Mouse (Mus musculus): ENCODE measurements around the gene Ndufs2.

The Ndufs2 gene

DNA sequence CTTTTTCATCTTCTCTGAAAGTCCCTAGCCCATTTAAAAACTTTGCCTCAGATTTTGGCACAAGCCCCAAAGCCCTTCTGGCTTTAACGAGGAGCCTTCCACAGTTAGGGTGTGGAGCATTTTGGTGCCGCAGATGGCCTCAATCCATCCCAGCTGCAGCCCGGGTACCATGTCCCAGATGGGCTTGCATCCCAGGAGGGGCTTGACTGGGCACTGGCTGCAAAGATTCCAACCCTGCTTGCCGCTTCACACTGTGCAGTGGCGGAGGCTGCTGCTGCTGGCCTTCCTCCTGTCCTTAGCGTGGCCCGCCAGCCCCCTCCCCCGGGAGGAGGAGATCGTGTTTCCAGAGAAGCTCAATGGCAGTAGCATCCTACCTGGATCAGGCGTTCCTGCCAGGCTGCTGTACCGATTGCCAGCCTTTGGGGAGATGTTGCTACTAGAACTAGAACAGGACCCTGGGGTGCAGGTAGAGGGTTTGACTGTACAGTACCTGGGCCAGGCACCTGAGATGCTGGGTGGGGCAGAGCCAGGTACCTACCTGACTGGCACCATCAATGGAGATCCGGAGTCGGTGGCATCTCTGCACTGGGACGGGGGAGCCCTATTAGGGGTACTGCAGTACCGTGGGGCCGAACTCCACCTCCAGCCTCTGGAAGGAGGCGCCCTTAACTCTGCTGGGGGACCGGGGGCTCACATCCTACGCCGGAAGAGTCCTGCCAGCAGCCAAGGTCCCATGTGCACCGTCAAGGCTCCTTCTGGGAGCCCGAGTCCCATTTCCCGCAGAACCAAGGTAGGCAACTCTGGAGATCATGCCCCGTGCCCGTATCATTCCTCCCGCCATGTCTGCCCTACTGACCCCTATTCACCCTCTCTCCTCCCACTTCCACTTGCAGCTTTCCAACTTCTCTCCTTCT lies at the start of gene Ndufs2:
Ndufs2 (minus strand) TSS at position 709 of the 914 bp plus-strand sequence.
- DNase-seq: peak; percentile 47 to 50

DNA sequence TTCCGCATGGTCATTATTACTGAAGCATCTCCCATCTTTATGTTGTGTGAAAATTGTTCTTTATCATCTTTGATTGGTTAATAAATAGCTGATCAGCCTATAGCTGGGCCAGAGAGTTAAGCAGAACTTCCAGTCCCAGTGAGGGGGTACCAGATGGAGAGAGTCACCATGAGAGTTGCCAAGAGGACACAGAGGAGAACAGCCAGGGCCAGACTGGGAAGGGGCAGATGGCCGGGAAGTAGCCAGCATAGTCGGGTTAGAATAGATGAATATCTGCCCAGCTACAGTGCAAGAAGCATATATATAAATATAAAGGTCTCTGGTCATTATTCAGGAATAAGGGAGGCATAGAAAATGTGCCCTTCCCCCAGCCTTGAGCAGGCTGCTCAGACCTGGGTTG lies 47.0 kb upstream of the Ndufs2 start:
- no peak for DNase-seq

DNA sequence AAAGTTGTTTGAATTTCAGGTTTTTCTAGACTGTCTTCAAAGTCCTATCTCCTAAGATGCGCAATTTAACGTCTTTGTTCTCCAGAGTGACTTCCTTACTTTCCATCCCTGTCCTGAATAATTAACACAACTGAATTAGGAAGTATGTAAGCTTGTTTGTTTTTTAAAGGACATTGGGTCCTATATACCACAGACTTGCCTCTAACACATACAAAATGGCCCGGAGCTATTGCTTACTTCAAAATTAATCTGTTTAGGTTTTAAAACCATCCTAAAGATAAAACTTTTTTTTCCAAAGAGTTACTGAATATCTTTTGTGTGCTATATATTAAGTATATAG lies 43.8 kb upstream of the Ndufs2 start:
- DNase-seq: no peak

DNA sequence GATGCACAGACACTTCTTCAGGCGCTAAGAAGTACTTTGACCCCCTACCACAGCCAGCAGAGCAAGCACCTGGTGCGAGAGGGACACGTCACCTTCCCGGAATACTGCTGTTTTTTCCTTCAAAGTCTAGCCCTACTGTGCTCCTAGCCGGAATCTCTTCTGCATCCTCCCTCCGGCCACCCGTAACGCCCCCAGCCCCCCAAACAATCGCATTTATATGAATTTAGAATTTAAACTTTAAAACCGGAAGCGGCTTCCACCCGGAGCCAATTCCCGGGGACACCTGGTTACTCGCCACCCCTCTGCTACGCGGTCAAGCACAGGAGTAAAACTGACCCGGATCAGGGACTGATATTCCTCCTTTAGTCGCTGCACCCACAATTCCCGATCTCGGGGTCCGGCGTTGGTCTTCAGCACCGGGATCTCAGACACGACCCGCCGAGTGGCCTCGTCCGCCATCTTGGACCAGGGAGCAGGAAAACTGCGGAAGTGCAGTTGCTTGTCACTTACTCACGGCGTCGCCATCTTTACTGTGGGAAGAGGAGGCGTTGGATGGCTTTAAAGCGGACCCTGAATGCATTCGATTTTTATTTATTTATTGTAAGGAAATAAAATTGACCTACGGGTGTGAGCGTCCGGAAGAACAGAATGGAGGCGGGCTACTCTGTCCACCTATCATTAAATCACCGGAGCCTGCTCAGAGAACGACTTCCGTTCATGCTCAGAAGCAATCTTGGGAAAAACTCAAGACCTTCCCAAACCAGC lies 43.3 kb upstream of the Ndufs2 start, which contains the start of gene Ufc1:
Ufc1 (minus strand) TSS at position 727 of the 765 bp plus-strand sequence.
- DNase-seq: peak; percentile 85 to 88

DNA sequence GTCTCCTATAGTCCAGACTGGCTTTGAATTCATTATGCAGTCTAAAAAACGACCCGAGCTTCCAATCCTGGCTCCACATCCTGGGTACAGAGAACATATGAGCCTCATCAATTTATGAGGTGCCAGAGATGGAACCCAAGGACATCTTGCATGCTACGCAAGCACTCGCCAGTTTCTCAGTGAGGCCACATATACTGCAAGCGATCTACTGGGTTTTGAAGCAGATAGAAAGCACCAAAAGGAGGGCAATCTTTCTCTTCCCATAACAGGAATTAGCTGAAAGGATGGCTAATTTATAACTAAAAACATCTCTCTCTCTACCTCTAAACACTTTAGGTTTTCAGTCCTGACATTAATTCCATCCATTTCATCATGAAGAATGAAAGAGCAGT lies 42.7 kb upstream of the Ndufs2 start:
- no peak for DNase-seq

DNA sequence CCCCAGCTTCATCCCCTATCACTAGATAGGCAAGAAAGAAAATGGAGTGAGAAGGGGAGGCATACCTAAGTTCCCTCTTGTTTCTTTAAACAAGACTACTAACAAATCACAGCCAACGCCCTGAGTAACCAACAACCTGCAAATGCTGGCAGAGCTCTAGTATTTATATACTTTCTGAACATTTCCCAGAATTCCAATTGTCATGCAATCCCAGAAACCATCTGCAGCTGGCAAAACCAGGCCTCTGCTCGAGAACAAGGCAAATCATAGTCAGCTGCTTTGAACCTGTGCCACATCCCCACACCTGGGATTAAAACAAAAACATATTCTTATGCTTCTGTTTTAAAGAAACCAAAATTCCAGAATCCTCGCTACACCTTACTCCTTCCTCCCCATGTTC lies 42.2 kb upstream of the Ndufs2 start:
- no peak for DNase-seq

DNA sequence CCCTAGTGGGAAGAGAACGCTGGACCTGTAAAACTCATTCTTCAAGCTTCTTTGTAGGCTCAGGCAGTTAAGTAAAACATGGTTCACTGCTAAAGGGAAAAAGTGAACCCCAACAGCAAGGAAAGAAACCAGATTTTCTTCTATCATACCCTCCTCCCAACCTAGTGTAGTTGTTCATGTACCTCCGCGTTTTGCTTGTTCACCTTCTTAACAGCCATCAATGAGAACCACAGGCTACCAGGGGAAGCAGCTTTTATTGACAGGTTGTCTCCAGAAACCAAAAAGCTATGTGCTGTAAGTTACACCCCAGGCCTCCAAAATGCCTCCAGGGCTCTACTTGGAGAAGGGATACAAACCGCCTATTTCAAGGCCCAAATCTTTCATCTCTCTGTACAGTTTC lies 37.1 kb upstream of the Ndufs2 start:
- DNase-seq: no peak

DNA sequence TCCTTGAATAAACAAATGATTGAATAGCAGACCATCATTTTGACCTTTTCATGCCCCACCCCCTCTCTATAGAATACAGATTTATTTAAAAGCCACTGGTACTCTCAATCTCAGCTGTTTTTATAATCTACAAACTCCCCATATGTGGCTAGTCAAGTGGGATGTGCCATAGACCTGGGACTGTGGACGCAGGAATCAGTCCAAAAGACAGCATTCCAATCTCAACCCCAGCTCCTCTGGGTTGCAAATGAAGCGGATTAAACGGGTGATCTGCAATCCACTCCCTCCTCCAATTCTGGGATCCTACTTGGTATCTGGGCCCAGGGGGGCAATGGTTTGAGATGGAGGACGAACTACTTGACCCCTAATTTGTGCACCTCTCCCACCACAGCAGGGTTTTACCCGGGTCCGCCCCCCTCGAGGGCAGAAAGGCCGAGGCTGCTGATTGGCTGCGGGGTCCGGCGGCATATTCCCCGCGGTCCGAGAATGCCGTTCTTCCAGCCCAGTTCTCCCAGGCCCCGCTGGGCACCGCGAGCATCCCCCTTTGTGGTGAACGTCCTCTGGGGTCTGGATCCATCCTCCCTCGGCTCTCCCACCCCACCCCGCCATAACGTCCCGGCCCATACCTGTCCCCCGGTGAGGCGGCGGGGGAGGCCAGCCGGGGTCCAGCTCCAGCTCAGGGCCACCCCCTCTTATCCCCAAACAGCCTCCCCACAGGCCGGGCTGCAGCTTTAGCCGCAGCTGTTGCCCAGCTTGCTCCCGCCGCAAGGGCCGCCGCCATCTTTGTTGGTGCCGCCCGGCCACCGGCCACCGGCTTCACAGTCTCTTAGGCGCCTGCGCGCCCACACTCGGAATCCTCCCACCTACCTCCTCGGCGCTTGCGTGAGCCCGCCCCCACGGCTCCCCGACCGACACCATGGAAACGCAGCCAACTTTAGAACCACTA lies 36.2 kb upstream of the Ndufs2 start, which contains the start of gene Usp21:
Usp21 (minus strand) TSS at position 856 of the 946 bp plus-strand sequence.
- peak; percentile 96 to 97 for DNase-seq

DNA sequence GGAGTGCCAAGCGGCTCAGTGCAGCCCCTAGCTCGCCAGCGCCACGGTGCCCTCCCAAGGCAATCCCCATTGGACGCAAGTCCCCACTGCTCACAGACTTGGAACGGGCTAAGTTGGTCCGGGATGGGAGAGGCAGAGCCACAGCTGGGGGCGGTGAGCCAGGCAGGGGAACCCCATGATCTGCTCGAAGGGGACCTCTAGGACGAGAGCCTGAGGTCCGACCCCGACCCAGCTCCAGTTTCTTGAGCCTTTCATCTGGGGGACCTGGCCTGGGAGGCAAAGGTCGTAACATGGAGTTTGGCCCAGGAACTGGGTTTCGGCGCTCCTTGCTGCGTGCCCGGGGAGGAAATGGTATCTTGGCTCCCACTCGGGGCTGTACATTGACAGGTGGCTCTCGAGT lies 35.3 kb upstream of the Ndufs2 start:
- peak in 1 of 2 experiments; percentile 24 for DNase-seq

DNA sequence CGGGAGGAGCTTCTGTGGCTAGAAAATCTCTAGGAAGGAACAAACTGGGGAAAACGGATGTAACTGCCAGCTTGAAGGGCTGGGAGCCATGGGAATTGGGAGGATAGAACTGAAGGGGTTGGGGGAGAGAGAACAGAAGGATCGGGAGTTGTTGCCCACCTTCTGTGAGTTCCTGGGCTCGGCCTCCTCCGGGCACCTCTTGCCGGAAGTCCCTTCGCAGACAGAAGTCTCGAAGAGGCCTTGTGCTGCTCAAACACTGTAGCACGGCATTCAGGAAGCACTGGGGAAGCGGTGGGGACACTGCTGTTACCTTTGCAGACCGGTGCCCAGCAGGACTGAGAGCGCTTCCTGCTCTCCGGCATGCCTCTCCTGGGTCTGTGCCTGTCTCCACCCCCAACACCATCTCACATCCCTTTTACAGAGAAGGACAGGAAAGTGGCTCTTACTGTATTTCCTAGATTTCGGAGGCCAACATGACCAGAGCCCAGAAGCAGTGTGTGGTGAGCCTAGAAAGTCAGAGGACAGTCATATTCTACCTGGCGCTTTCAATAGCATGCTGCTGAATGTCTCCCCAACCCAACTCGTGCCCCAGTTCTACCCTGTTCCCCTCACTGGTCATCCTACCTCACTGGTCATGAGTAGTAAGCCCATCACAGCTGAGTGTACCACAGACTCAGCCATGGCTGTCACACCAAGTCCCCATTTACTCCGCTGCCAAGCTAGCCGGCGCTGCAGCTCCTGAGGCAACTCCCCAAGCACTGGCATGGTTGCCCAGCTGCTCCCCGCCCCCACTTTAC lies 34.1 kb upstream of the Ndufs2 start:
- peak in 1 of 2 experiments; percentile 3 for DNase-seq

DNA sequence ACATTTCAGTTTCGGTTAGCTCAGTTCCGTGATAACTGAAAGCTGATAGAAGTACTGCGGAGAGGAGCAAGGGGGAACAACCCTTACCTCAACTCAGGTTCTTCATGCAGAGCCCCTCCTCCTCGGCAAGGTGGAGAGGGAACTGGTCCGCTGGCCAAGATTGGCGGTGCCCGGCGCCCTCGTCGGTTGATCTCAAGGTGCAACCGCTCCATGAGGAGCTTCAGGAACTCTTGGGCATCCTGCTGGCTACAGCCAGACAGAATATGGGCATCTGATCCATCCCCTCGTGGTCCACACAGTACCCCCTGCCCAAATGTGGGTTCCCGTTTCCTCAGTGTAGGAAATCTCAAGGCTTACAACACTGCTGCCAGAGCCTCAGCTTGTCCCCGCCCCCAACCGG lies 33.3 kb upstream of the Ndufs2 start:
- peak in 1 of 2 experiments; percentile 13 for DNase-seq

DNA sequence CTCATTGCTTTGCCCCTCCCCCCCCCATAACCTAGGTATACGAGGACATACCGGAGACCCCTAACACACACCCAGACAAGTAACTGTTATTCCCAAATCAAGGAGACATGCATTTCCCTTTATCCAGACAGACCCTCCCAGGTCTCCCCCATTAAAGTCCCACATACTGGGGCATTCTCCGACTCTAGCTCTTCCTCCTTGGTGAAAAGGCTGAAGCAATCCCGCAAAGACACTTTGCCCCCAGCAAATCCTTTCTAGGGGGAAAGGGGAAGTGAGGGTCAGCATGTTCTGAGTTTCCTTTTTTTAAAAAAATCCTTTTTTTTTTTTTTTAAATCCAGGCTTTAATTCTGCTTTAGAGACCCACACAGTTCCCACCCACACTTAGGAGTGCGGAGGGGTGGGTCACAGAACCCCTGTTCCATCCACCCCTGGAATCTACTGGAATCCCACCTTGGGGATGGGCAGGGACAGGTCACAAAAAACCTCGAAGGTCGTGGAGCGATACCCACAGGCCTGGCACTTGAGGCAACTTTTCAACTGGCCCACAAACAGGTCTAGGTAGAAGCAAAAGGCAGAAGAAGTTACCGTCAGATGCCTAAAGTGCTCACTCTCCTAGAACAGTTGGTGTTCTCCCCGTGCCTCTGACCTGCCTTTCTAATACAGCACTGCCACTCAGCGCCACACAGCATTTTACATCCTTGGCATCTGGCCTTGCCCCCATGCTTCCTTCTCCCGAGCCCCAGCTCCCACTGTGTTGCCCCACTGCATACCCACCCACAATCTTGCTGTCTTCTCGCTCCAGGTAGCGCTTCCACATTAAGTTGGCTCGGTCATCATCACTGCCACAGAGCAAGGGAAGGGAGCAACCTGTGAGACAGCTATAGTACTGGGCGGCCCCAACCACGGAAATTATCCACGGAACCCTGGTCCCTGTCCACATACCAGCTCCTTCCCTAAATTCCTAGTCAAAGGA lies 32.3 kb upstream of the Ndufs2 start:
- peak in 1 of 2 experiments; percentile 5 for DNase-seq

DNA sequence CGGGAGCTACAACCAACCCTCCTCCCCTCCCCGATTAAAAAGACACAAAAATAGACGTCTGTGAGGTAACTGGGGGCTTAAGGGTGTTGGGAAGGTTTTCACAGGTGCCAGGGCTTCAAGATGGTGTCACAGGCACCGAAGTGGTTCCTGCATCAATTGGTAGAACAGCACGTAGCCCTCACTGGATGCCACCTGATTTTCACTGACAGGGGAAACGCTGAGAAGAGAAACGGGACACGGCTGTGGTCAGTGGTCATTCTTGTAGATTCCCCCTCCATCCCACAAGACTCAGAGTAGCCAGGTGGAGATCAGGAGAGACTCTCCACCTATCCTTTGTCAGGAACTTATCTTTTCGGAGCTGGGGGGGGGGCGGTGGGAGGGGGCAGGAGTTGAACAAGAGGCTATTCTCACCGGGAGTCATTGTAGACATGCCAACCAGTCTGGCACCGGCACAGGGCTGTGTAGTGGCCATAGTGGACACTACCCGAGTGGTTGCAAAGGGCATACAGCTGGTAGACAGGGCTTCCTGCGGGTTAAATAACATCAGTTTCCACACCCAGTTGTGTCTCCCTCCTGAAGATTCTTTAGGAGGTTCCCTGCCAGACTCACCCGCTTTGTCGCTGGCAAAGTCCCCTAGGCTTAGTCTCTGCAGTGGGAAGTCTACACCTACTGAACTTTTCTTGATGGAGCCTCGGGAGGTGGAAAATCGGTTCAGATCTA lies 31.1 kb upstream of the Ndufs2 start:
- DNase-seq: peak in 1 of 2 experiments; percentile 25

DNA sequence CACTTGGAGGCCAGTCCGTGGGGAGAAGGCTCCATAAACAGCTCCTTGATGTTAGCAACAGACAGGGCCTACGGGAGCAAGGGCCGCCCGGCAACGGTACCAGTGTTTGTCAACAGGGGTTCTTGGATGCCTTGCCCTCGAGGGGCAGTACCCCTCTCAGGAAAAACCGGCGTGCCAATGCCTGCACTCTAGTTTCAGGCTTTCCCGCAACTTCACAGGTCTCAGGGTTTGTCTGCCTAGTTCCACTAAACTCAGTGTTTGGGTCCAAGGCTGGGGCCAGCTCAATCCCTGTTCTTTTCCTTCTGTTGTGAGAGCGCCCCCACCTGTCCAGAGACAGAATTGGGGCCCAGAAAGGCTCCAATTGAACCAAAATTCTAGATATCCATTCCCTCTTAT lies 30.3 kb upstream of the Ndufs2 start:
- peak; percentile 80 to 88 for DNase-seq

DNA sequence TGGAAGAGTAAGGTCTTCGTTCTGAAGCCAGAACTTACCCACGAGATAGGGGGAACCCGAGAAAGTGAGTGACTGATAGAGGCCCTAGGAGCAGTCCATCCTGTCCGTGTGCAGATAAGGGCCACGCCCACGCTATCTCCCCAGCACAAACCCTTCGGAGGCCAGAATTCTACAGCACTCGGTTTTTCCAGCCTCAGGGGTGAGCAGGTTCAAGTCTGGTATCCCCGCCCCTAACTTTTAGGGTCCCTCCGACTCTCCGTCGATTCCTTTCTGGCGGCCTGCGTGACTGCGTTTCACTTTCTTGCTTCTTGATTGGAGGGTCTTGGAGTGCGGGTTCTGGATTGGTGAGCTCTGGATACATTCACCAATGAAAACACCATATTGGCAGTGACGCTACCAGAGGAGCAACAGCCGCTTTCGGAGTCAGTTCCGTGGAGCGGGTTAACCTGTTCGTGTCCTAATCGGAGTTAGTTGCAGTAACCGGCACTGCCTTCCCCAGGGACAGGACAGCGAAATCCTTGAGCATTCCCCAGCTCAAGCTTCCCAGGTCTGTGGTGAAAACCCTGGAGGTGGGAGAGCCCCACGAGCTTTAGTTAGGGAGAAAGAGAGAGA lies 29.8 kb upstream of the Ndufs2 start, which contains the start of gene Ppox:
Ppox (minus strand) TSS at position 271 of the 612 bp plus-strand sequence.
- peak; percentile 89 to 91 for DNase-seq

DNA sequence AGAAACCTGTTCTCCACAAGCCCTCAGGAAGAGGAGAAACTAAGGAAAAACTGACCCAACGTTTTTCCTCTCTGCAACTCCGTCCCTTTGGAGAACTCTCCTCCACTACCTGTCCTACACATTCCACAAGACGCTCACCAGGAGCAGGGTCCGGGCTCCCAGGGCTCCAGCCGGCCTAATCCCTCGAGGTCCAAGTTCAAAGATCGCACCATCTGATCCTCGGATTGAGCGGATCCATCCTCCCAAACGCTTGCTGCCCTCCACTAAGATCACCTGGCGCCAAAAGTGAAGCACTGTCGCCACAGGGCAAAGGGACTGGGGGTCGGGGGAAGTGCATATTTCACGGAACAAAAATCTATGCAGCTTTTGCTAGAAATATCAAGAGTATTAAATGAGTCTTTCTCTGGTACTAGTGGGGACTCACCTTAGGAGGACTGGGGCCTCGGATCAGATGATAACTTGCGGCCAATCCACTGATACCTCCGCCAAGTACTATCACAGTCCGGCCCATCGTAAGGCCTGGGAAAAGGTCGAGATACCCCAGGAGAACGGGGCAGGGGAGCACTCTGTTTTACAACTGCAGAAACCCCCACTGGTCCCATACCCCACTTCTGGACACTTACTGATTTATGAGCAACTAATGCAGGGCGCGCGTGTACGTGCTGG lies 29.2 kb upstream of the Ndufs2 start:
- DNase-seq: peak; percentile 2 to 17

DNA sequence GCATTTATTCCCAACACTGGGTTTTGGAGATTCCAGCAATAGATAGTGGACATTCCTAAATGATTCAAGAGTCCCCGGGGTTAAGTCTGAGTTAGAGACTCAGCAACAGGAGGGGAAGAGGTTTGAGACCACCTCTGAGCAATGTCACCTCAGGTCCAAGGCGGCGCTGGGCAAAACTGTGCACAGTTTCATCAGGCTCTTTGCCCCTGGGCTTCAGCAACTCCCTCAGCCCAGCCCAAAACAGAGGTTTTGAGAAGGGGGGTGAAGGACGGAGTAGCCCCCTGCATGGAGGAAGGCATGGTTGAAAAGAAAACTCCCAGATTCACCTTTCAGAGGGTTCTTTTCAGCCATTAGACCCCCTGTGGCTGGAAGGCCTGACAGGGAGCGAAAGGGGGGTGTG lies 28.5 kb upstream of the Ndufs2 start:
- DNase-seq: peak in 1 of 2 experiments; percentile 12

DNA sequence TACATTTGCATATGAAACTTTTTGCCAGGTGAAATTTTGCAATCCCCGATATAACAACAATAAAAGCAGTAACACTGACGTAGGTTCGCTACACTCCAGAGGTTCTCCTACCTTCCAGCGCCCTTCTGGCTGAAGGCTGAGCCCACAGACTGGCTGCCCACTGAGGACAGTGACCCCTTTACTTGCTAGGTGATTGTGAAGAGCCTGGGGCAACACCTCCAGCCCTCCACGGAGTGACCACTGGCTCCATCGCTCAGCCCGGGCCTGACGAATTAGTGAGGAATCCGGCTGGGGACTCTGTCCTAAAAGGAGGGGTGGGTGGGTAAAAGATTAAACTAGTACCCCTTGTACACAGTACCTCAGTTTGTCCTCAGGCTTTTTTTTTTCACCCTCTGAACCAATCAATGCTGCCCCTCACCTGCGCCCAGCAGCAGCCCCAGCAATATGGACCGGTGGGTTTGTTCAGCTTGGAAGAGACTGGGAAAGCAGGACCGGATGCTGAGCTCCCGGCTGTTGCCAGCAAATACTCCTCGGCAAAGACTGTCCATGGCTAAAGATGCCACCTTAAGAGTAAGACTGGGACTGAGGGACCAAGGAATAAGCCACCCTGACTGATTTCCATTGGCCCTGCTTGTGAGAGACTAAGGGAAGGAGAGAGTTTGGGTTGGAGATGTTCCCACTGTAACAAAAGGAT lies 28.0 kb upstream of the Ndufs2 start:
- peak in 1 of 2 experiments; percentile 1 for DNase-seq

All from cerebellum, postnatal 14 days (tissue).